Mouse (Mus musculus) midbrain, postnatal 0 days (tissue): ENCODE measurements at regions not wholly inside any gene's neighbourhood (a gene's known extent, or its start where the extent isn't known, plus 50 kb on each side); places are given as distances from the start of the nearest gene placed in this dataset.

Experiments used
- ATAC-seq: fragments of 200-750 bp; cut with Nextera tagmentation; 2 replicates; pipeline ENCODE4 v1.8.0; 2017; ENCODE audit warnings: moderate number of reproducible peaks, mild to moderate bottlenecking, moderate TSS enrichment, moderate library complexity; ENCODE audit not compliant: low FRiP score
- DNase-seq: peaks from one replicate; pipeline ENCODE4 v3.0.0-alpha.2; 2015; ENCODE audit warnings: low spot score
- H3K27ac ChIP-seq: fragments of 300-500 bp; sonication (generic); 2 replicates; pipeline ENCODE4 v1.5.1; 2014; ENCODE audit warnings: low read depth, mild to moderate bottlenecking, low read length, mixed read lengths
- H3K27me3 ChIP-seq: fragments of 300-500 bp; sonication (generic); 2 replicates; pipeline ENCODE4 v1.6.1; 2014; ENCODE audit warnings: low read length, control low read depth, mixed read lengths; ENCODE audit not compliant: insufficient read depth
- H3K36me3 ChIP-seq: fragments of 300-500 bp; sonication (generic); 2 replicates; pipeline ENCODE4 v1.6.1; 2014; ENCODE audit warnings: low read length, control low read depth, mixed read lengths; ENCODE audit not compliant: insufficient read depth
- H3K4me1 ChIP-seq: fragments of 300-500 bp; sonication (generic); 2 replicates; pipeline ENCODE4 v1.6.1; 2014; ENCODE audit warnings: mild to moderate bottlenecking, control low read depth, antibody characterized with exemption, low read length, mixed read lengths; ENCODE audit not compliant: insufficient read depth
- H3K4me2 ChIP-seq: fragments of 300-500 bp; sonication (generic); 2 replicates; pipeline ENCODE4 v1.6.1; 2014; ENCODE audit warnings: low read depth, mild to moderate bottlenecking, low read length, mixed read lengths; ENCODE audit not compliant: poor library complexity, severe bottlenecking
- H3K4me3 ChIP-seq: fragments of 300-500 bp; sonication (generic); 2 replicates; pipeline ENCODE4 v1.5.1; 2014; ENCODE audit warnings: low read depth, mild to moderate bottlenecking, low read length, moderate library complexity
- H3K9ac ChIP-seq: fragments of 300-500 bp; sonication (generic); replicated peaks from 2 replicates; pipeline ENCODE4 v1.6.1; 2014; ENCODE audit warnings: mild to moderate bottlenecking, low read length, moderate library complexity, mixed read lengths; ENCODE audit not compliant: poor library complexity, severe bottlenecking
- H3K9me3 ChIP-seq: fragments of 300-500 bp; sonication (generic); 2 replicates; pipeline ENCODE4 v1.6.1; 2016; ENCODE audit warnings: low read length, control low read depth
- CTCF ChIP-seq: IDR thresholded peaks from 2 replicates; pipeline ENCODE4 v1.5.1; 2016; ENCODE audit warnings: antibody characterized with exemption, mild to moderate bottlenecking
- WGBS: fragments of 180-500 bp; shearing (Covaris S2); extraction: QIAGEN DNeasy Blood & Tissue Kit; methylation state at CpG from one replicate; pipeline ENCODE4 v1.1.7; 2014; 5-methylcytosine and 5-hydroxymethylcytosine counted together

GRCm38 (mm10) chr3:38327286-38327685 is 157.4 kb downstream of the Ankrd50 start:
- no peak overlapping the region for H3K4me2 ChIP-seq
- DNase-seq (no peak), ATAC-seq (no peak)
- H3K4me1 ChIP-seq = no peaks in the 10 kb centered on the region
- H3K9ac ChIP-seq = no peak overlapping the region
- no peaks in the 10 kb centered on the region for H3K9me3 ChIP-seq
- 88% methylated on average over 2 of the region's 2 CpGs for WGBS
- no peaks in the 10 kb centered on the region for H3K27me3 ChIP-seq
- H3K4me3 ChIP-seq = no peak overlapping the region
- H3K36me3 ChIP-seq = no peaks in the 10 kb centered on the region
- H3K27ac ChIP-seq = no peak overlapping the region
- TF ChIP-seq CTCF = no peak

- Histone ChIP-seq H3K4me1 (no peaks in the 10 kb centered on the region), H3K27me3 (no peaks in the 10 kb centered on the region), H3K9me3 (no peaks in the 10 kb centered on the region), H3K36me3 (no peaks in the 10 kb centered on the region), H3K27ac (no peak overlapping the region), H3K4me3 (no peak overlapping the region), H3K4me2 (no peak overlapping the region), H3K9ac (no peak overlapping the region)
- no peak for TF ChIP-seq CTCF
- ATAC-seq (no peak), DNase-seq (peak; percentile 17)
Measured at GRCm38 (mm10) chr3:38326211-38326610, 158.4 kb downstream of the Ankrd50 start.

GRCm38 (mm10) chr3:38324663-38325062 is 160.0 kb downstream of the Ankrd50 start:
- Histone ChIP-seq H3K36me3 (no peaks in the 10 kb centered on the region), H3K9me3 (no peaks in the 10 kb centered on the region), H3K4me3 (no peak overlapping the region), H3K27me3 (no peaks in the 10 kb centered on the region), H3K27ac (no peak overlapping the region), H3K9ac (no peak overlapping the region), H3K4me1 (no peaks in the 10 kb centered on the region), H3K4me2 (no peak overlapping the region)
- no peak for DNase-seq
- no peak for ATAC-seq
- 41% methylated on average over 2 of the region's 2 CpGs for WGBS
- no peak for TF ChIP-seq CTCF

GRCm38 (mm10) chr3:38322426-38322825 is 162.2 kb downstream of the Ankrd50 start:
- no peak for ATAC-seq

GRCm38 (mm10) chr3:38321620-38322019 is 163.0 kb downstream of the Ankrd50 start:
- H3K4me1 ChIP-seq = no peaks in the 10 kb centered on the region
- no peaks in the 10 kb centered on the region for H3K36me3 ChIP-seq
- no peak for ATAC-seq
- no peak overlapping the region for H3K4me2 ChIP-seq
- no peaks in the 10 kb centered on the region for H3K9me3 ChIP-seq
- no peak overlapping the region for H3K27ac ChIP-seq
- H3K4me3 ChIP-seq = no peak overlapping the region
- no peak for DNase-seq
- no peak overlapping the region for H3K9ac ChIP-seq
- no peaks in the 10 kb centered on the region for H3K27me3 ChIP-seq
- WGBS = 72% methylated on average over 3 of the region's 3 CpGs
- TF ChIP-seq CTCF = no peak

More at GRCm38 (mm10) chr3:38322426-38322825, 162.2 kb downstream of the Ankrd50 start:
- Histone ChIP-seq H3K36me3 (no peaks in the 10 kb centered on the region), H3K9ac (no peak overlapping the region), H3K4me2 (no peak overlapping the region), H3K27me3 (no peaks in the 10 kb centered on the region), H3K4me1 (no peaks in the 10 kb centered on the region), H3K4me3 (no peak overlapping the region), H3K27ac (no peak overlapping the region), H3K9me3 (no peaks in the 10 kb centered on the region)
- WGBS = 46% methylated on average over 8 of the region's 8 CpGs
- DNase-seq = no peak
- TF ChIP-seq CTCF = no peak

GRCm38 (mm10) chr3:38320998-38321397 is 163.6 kb downstream of the Ankrd50 start:
- H3K27me3 ChIP-seq = no peaks in the 10 kb centered on the region
- DNase-seq = no peak
- no peak overlapping the region for H3K27ac ChIP-seq
- no peak for ATAC-seq
- H3K36me3 ChIP-seq = no peaks in the 10 kb centered on the region
- no peak overlapping the region for H3K4me3 ChIP-seq
- H3K4me1 ChIP-seq = no peaks in the 10 kb centered on the region
- no peak for TF ChIP-seq CTCF
- no peak overlapping the region for H3K4me2 ChIP-seq
- 85% methylated on average over 6 of the region's 6 CpGs for WGBS
- H3K9ac ChIP-seq = no peak overlapping the region
- H3K9me3 ChIP-seq = no peaks in the 10 kb centered on the region

- H3K4me1 ChIP-seq = no peaks in the 10 kb centered on the region
- no peak overlapping the region for H3K9ac ChIP-seq
- no peaks in the 10 kb centered on the region for H3K27me3 ChIP-seq
- no peak for TF ChIP-seq CTCF
- no peaks in the 10 kb centered on the region for H3K36me3 ChIP-seq
- 30% methylated on average over 6 of the region's 6 CpGs for WGBS
- H3K27ac ChIP-seq = no peak overlapping the region
- no peak overlapping the region for H3K4me2 ChIP-seq
- ATAC-seq (no peak), DNase-seq (no peak)
- H3K4me3 ChIP-seq = no peak overlapping the region
- no peaks in the 10 kb centered on the region for H3K9me3 ChIP-seq
Measured at GRCm38 (mm10) chr3:38312834-38313233, 171.8 kb downstream of the Ankrd50 start.
